Mouse (Mus musculus) heart, embryonic 14.5 days (tissue): ENCODE results near the gene Grpel1. TPM values are rescaled to one million over a fixed set of nuclear protein-coding genes. Genes with fewer than 3 reads are reported as not detected.

Source experiments
- polyA plus RNA-seq: library from polyadenylated mRNA; unstranded; fragments of >200 nt; fragmentation: Nextera tagmentation; extraction: Ambion mirVana; gene quantifications from 2 replicates; pipeline ENCODE4 v1.2.1, GENCODE M21; 2014

Gene Grpel1
- polyA plus RNA-seq, 1 experiment from 2014 or later, result 62.4 TPM

Other genes starting within 250 kb of the Grpel1 start
- 9.9 and 10.3 TPM in 2 replicates for gene Sorcs2, start 66.9 kb upstream of the Grpel1 start, polyA plus RNA-seq
- 3.1 and 3.8 TPM in 2 replicates for gene Tada2b, start 19.3 kb downstream of the Grpel1 start, polyA plus RNA-seq
- 0.18 and 0.27 TPM in 2 replicates for gene Ccdc96, start 19.6 kb downstream of the Grpel1 start, polyA plus RNA-seq
- 18.6 and 19.1 TPM in 2 replicates for gene Tbc1d14, start 128.3 kb downstream of the Grpel1 start, polyA plus RNA-seq
- 33.2 and 38.2 TPM in 2 replicates for gene D5Ertd579e, start 231.0 kb downstream of the Grpel1 start, polyA plus RNA-seq